ENCODE assay signal across 1 mouse cellular context in the genomic region with DNA sequence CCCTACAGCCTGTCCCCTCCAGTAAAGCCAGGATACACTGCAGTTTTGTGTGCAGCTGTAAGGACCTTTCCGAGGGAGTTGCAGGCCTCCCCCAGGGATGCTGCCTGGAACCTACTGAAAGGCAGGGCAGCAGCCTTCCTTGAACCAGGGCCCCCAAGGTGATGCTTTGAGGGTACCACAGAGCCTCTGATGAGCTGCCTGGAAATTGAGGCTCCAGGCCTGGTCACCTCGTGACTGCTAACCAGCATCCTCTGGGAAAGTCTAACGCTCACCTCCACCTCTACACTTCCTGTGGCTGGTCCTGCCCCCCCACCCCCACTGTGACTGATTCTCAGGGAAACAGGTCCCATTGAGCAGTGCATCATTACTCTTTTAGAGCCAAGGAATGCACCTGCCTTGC.
TF ChIP-seq lines count a peak whose summit lies in the region.

No protein-coding gene starts in this region.

TF ChIP-seq in myocyte, 11 proteins besides CTCF, POLR2A, EP300 and RAD21 (continued from another document):
- no peak for TF ChIP-seq REST (IDR thresholded peaks at IDR 0.05; ENCODE audit: insufficient read depth, insufficient read length)
- TF ChIP-seq E2F4 (IDR thresholded peaks at IDR 0.05; ENCODE audit: insufficient read depth) = no peak
- no peak for TF ChIP-seq SRF (IDR thresholded peaks at IDR 0.05; ENCODE audit: control insufficient read depth, insufficient read length, low read depth)
- TF ChIP-seq MYOG (IDR thresholded peaks at IDR 0.05; ENCODE audit: control insufficient read depth in 1 of 3, insufficient read depth in 1 of 3, insufficient read length in 2 of 3, low read depth in 2 of 3) = no peak
- TF ChIP-seq MAX (IDR thresholded peaks at IDR 0.05; ENCODE audit: low read depth) = no peak
